Mouse (Mus musculus) liver, embryonic 15.5 days (tissue): ENCODE results near the gene Snta1. TPM values are rescaled to one million over a fixed set of nuclear protein-coding genes. Genes with fewer than 3 reads are reported as not detected.

Source experiments
- ATAC-seq: fragments of 200-750 bp; cut with Nextera tagmentation; 2 replicates; pipeline ENCODE4 v1.8.0; 2017; ENCODE audit warnings: moderate number of reproducible peaks, mild to moderate bottlenecking, moderate library complexity; ENCODE audit not compliant: insufficient read depth
- H3K27ac ChIP-seq: fragments of 300-500 bp; sonication (generic); replicated peaks from 2 replicates; pipeline ENCODE4 v1.5.1; 2015; ENCODE audit warnings: mild to moderate bottlenecking, inconsistent platforms
- H3K27me3 ChIP-seq: fragments of 300-500 bp; sonication (generic); 2 replicates; pipeline ENCODE4 v1.6.1; 2015; ENCODE audit warnings: mild to moderate bottlenecking, inconsistent platforms
- H3K36me3 ChIP-seq: fragments of 300-500 bp; sonication (generic); replicated peaks from 2 replicates; pipeline ENCODE4 v1.6.1; 2015; ENCODE audit warnings: moderate library complexity, mild to moderate bottlenecking, inconsistent platforms
- H3K4me1 ChIP-seq: fragments of 300-500 bp; sonication (generic); replicated peaks from 2 replicates; pipeline ENCODE4 v1.6.1; 2015; ENCODE audit warnings: inconsistent platforms
- H3K4me2 ChIP-seq: fragments of 300-500 bp; sonication (generic); 2 replicates; pipeline ENCODE4 v1.6.1; 2015; ENCODE audit warnings: moderate library complexity, mild to moderate bottlenecking, inconsistent platforms
- H3K4me3 ChIP-seq: fragments of 300-500 bp; sonication (generic); replicated peaks from 2 replicates; pipeline ENCODE4 v1.5.1; 2015; ENCODE audit warnings: mild to moderate bottlenecking, inconsistent platforms
- H3K9ac ChIP-seq: fragments of 300-500 bp; sonication (generic); 2 replicates; pipeline ENCODE4 v1.6.1; 2015; ENCODE audit warnings: moderate library complexity, mild to moderate bottlenecking, inconsistent platforms
- H3K9me3 ChIP-seq: fragments of 300-500 bp; sonication (generic); replicated peaks from 2 replicates; pipeline ENCODE4 v1.6.1; 2016; ENCODE audit warnings: inconsistent platforms
- WGBS: fragments of 180-500 bp; shearing (Covaris S2); methylation state at CpG from one replicate; pipeline ENCODE4 v1.1.7; 2015; ENCODE audit warnings: mixed read lengths; ENCODE audit not compliant: insufficient replicate concordance; 5-methylcytosine and 5-hydroxymethylcytosine counted together
- polyA plus RNA-seq: library from polyadenylated mRNA; unstranded; fragments of >200 nt; fragmentation: Nextera tagmentation; extraction: Ambion mirVana; gene quantifications from 2 replicates; pipeline ENCODE4 v1.2.1, GENCODE M21; 2015

The Snta1 gene
- polyA plus RNA-seq = 2.9 and 3.4 TPM in 2 replicates

DNA sequence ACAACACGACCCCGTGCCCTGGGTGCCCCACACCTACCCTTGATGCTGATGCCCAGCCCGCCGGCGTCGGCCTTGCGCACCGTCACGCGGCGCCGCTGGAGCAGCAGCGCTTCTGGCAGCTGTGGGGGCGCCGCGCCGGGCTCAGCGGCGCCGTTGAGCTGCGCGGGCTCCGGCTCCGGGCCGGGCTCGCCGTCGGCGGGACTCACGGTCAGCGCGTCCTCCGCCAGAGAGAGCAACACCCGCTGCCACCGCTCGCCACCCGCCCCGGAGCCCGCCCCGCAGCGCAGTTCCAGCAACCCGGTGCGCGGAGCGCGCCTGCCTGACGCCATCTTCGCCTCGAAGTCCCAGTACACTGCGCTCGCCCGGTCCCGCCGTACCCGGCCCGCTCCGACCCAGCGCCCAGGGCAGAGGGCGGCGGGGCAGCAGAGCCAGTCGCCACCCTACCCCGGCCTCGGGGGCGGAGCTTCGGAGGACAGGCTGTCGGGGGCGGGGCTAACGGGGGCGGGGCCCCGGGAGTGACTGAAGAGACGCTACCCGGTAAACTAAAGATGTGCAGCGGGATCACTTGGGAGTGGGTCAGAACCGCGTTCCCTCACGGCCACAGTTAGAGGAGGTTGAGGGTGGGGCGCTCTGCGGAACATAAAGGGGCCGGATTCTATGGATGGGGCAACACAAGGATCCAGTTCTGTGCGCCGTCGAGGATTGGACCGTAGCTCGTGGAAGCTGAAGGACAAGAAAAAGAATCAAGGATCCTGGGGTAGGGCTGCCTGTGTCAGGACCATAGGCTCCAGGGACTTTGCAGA, at the start of gene Snta1:
TSS of gene Snta1 (minus strand) at position 457 of the 803 bp plus-strand sequence.
- WGBS = 3% methylated on average over 83 of the region's 84 CpGs
- peak; percentile 88 for ATAC-seq
- Histone ChIP-seq H3K4me3 (peak within 1 kb of the TSS; percentile 67), H3K9ac (peak within 1 kb of the TSS; percentile 57), H3K9me3 (no peaks in the 10 kb centered on the region), H3K4me1 (peaks cover 16% of the 10 kb centered on the region), H3K4me2 (peak within 1 kb of the TSS; percentile 93), H3K27me3 (peaks cover 53% of the 10 kb centered on the region), H3K36me3 (no peaks in the 10 kb centered on the region), H3K27ac (no peak within 1 kb of the TSS)

DNA sequence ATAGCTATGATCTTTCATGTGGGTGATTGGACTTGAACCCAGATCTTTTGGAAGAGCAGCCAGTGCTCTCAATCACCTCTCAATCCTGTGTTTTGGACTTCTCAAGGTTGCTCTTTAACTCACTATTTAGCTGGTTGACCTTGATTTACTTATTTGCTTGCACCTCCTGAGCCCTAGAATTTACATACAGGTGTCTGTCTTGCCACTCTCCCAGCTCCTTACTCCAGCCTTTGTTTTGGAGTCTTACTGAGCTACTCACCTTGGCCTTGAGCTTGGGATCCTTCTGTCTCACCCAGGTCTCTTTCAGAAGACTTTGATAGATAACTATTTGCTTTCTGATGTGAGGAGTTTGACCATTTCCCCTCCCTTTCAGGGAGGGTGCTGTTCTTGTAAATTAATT, 48.7 kb upstream of the Snta1 start:
- no peak overlapping the region for H3K9ac ChIP-seq
- peaks cover 52% of the 10 kb centered on the region for H3K4me1 ChIP-seq
- H3K9me3 ChIP-seq = no peaks in the 10 kb centered on the region
- H3K27me3 ChIP-seq = no peaks in the 10 kb centered on the region
- no peak overlapping the region for H3K27ac ChIP-seq
- no peaks in the 10 kb centered on the region for H3K36me3 ChIP-seq
- ATAC-seq = no peak
- H3K4me3 ChIP-seq = no peak overlapping the region
- no peak overlapping the region for H3K4me2 ChIP-seq

DNA sequence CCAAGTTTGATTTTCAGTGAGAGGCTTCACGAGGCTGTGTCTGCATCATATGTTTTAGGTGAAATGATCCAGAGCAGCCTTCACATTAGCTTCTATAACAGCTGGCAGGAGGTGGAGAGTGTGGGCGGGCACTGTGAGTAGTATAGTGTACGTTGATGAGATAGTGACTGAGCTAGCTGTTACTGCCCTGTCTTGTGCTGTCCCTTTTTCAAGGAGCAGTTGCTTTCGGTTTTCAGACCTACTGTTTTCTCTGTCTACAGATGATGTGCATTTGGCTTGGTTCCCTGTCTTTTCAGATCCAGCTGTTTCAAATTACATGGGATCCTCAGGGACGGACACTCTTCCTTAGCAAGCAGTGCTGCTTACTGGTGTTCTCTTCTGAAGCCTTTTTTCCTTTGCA, 47.9 kb upstream of the Snta1 start:
- 33% methylated on average over 5 of the region's 5 CpGs for WGBS
- Histone ChIP-seq H3K9me3 (no peaks in the 10 kb centered on the region), H3K4me2 (0 out of 2 replicates have a peak overlapping the region, but pooled peaks have one; percentile 23), H3K27ac (no peak overlapping the region), H3K36me3 (no peaks in the 10 kb centered on the region), H3K4me1 (peaks cover 48% of the 10 kb centered on the region), H3K27me3 (no peaks in the 10 kb centered on the region), H3K4me3 (no peak overlapping the region), H3K9ac (0 out of 2 replicates have a peak overlapping the region, but pooled peaks have one; percentile 1)
- no peak for ATAC-seq

DNA sequence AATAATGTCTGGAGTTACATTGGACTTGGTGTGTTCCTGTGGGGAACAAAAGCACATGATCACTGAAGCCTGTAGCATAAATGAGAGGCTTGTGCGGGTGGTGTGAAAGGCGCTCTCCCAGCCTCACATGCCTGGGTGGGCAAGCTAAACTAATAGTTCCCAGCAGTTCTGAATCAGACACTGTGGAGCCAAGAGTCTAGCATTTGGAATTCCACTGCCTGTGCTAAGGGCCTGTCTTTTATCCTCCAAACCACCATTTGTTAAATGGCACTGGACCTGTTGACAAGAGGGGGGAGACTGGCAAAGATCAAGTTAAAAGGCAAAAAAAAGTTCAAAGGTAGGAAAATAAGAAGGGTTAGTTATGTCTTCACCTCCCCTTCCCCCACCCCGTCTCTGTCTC, 46.7 kb upstream of the Snta1 start:
- no peaks in the 10 kb centered on the region for H3K36me3 ChIP-seq
- 75% methylated on average over 3 of the region's 3 CpGs for WGBS
- H3K9me3 ChIP-seq = no peaks in the 10 kb centered on the region
- no peak overlapping the region for H3K9ac ChIP-seq
- H3K27me3 ChIP-seq = no peaks in the 10 kb centered on the region
- no peak for ATAC-seq
- H3K4me2 ChIP-seq = no peak overlapping the region
- peaks cover 41% of the 10 kb centered on the region for H3K4me1 ChIP-seq
- H3K4me3 ChIP-seq = no peak overlapping the region
- 0 out of 2 replicates have a peak overlapping the region, but pooled peaks have one; percentile 11 for H3K27ac ChIP-seq

DNA sequence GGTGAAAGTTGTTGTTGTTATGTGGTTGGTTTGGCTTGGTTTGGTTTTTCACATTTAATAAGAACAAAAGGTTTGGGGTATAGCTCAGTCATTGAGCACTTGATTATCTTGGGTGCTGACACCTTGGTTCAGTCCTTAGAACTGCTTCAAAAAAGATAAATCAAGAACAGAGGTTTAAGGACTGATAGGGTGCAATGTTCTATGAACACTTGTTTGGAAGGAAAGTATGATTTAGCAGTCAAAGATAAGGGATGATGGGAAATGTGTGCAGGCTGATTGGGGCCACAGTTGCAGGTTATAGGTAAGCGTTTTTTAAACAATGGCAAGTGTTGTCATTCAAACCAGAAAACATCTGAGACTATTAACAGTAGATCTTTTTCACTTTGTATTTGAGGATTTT, 46.2 kb upstream of the Snta1 start:
- Histone ChIP-seq H3K9ac (no peak overlapping the region), H3K27ac (no peak overlapping the region), H3K4me1 (peaks cover 40% of the 10 kb centered on the region), H3K4me3 (no peak overlapping the region), H3K9me3 (no peaks in the 10 kb centered on the region), H3K27me3 (no peaks in the 10 kb centered on the region), H3K36me3 (no peaks in the 10 kb centered on the region), H3K4me2 (no peak overlapping the region)
- 30% methylated on average over 1 of the region's 1 CpGs for WGBS
- peak; percentile 70 for ATAC-seq

DNA sequence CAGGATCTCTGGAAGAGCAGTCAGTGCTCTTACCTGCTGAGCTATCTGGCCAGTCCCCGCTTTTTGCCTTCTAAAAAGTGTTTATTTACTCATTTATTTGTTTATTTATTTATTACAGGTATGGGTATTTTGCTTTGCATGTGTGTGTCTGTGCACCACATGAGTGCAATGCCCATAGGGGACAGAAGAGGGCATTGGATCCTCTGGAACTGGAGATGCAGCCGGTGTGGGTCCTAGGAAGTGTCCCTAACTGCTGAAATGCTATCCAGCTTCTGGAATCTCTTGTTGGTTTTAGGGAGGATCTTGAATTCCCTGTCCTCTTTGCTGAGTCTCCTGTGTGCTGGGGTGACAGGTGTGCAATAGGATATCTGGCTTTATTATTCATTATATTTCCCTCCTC, 45.1 kb upstream of the Snta1 start:
- H3K4me1 ChIP-seq = peaks cover 44% of the 10 kb centered on the region
- no peak overlapping the region for H3K9ac ChIP-seq
- H3K27ac ChIP-seq = no peak overlapping the region
- H3K4me2 ChIP-seq = no peak overlapping the region
- no peaks in the 10 kb centered on the region for H3K27me3 ChIP-seq
- H3K4me3 ChIP-seq = no peak overlapping the region
- H3K9me3 ChIP-seq = no peaks in the 10 kb centered on the region
- H3K36me3 ChIP-seq = no peaks in the 10 kb centered on the region; the same call in 1 of the 2 replicates
- 80% methylated on average over 2 of the region's 2 CpGs for WGBS
- no peak for ATAC-seq

DNA sequence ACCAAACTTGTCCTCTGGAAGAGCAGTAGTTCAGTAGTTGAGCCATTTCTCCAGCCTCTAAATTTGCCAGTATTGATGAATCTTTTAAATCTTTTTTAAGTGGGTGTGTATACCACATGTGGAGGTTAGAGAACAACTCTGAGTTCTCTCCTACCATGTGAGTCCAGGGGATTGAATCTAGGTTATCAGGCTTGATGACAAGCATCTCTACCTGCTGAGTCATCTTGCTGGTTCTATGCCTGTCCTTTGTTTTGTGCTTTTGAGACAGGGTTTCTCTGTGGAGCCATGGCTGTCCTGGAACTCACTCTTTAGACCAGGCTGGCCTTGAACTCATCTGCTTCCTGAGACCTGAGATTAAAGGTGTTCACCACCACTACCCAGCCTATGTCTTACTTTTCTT, 40.7 kb upstream of the Snta1 start:
- H3K27ac ChIP-seq = no peak overlapping the region
- no peak overlapping the region for H3K9ac ChIP-seq
- H3K4me3 ChIP-seq = no peak overlapping the region
- H3K9me3 ChIP-seq = no peaks in the 10 kb centered on the region
- H3K36me3 ChIP-seq = no peaks in the 10 kb centered on the region; the same call in 1 of the 2 replicates
- H3K4me1 ChIP-seq = peaks cover 14% of the 10 kb centered on the region
- H3K27me3 ChIP-seq = no peaks in the 10 kb centered on the region
- no peak overlapping the region for H3K4me2 ChIP-seq
- no peak for ATAC-seq

DNA sequence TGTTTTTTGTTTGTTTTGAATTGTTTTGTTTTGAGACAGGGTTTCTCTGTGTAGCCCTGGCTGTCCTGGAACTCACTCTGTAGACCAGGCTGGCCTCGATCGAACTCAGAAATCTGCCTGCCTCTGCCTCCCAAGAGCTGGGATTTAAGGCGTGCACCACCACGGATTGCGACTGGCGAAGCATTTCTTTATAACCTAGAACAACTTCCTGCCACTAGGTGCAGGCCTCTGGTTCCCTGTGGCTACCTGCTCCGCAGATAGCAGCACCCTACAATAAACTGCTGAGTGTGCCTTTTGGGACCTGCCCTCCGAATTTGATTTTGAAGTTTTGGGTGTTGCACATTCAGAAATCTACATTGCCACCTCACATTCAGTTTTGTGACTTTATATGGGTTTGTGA, 39.9 kb upstream of the Snta1 start:
- no peak for ATAC-seq
- Histone ChIP-seq H3K4me3 (no peak overlapping the region), H3K4me2 (no peak overlapping the region), H3K9me3 (no peaks in the 10 kb centered on the region), H3K4me1 (peaks cover 7% of the 10 kb centered on the region), H3K9ac (no peak overlapping the region), H3K27ac (no peak overlapping the region), H3K36me3 (no peaks in the 10 kb centered on the region; the same call in 1 of the 2 replicates), H3K27me3 (no peaks in the 10 kb centered on the region)
- WGBS = 83% methylated on average over 8 of the region's 8 CpGs

DNA sequence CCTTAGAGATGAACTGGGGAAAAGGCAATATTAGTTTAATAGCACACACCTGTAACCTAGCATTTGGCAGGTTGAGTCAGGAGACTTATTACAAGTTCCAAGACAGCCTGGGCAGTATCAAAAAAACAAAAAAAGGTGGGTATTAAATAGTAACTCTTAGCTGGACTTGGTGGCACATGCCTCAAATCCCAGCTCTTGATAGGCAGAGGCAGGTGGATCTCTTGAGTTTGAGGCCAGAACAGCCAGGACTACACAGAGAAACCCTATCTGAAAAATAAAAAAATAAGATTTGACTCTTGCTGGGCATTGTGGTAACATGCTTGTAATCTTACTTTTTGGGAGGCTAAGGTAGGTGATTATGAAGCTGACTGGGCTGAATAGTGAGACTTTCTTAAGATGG, 32.6 kb upstream of the Snta1 start:
- H3K27me3 ChIP-seq = no peaks in the 10 kb centered on the region
- ATAC-seq = no peak
- H3K4me1 ChIP-seq = peaks cover 29% of the 10 kb centered on the region
- no peak overlapping the region for H3K9ac ChIP-seq
- no peak overlapping the region for H3K27ac ChIP-seq
- no peaks in the 10 kb centered on the region for H3K36me3 ChIP-seq
- H3K4me3 ChIP-seq = no peak overlapping the region
- H3K4me2 ChIP-seq = no peak overlapping the region
- H3K9me3 ChIP-seq = no peaks in the 10 kb centered on the region

DNA sequence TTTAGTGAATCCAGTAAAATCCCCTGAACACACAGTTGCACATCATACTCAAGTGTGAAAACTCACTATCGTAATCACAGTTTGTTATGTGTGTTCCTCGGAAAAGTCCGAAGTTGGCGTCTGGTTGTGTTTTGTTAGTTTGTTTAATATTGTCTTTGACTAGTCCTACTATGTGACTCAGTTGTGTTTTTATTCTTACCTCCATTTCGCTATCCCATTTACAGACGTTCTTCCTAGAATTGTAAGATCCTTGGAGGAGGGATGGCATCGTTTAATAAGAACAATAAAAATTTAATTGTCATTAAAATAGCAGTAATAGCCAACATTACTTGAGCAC, 29.3 kb upstream of the Snta1 start:
- WGBS = 13% methylated on average over 7 of the region's 7 CpGs
- ATAC-seq = no peak

DNA sequence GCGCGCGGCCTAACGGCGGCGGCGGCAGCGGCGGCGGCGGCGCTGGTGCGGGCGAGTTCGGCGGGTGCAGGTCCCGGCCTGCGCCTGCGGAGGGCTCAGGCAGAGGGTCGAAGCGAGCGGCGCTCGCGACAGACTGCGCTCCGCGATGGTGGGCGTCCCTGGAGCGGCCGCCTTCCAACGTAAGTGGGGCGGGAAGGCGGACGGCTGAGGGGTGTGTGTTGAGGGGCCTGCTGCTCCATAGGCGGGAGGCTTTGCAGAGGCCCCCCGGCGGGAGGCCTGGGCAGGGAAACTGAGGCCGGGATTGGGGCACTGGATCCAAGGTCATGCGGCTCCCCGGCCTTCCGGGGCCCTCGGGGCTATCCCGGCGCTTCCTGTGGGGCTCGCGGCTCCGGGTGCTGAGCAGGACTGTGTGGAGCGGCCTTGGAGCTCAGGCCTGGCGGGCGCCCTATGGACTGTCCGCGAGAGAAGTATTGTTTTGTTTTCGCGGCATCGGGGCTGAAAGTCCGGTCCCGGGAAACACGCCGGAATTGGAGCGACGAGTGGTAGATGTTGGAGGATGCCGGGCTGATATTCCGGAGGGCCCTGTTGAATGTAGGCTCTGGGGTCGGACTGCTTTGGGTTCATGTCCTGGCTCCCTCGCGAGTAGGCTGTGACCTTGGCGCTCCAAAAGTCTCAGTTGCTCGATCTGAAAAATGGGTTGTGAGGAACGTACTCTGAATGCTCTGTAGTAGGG, 28.7 kb upstream of the Snta1 start, which contains the start of gene Cbfa2t2:
TSS of gene Cbfa2t2 (plus strand) at position 24 of the 733 bp plus-strand sequence.
- ATAC-seq = peak; percentile 57
- WGBS = under 1% methylated on average over 66 of the region's 70 CpGs
- Histone ChIP-seq H3K4me1 (peaks cover 38% of the 10 kb centered on the region), H3K9ac (peak within 1 kb of the TSS; percentile 93), H3K4me2 (peak within 1 kb of the TSS; percentile 82), H3K4me3 (peak within 1 kb of the TSS; percentile 81), H3K36me3 (no peaks in the 10 kb centered on the region), H3K9me3 (no peaks in the 10 kb centered on the region), H3K27ac (peak within 1 kb of the TSS; percentile 83), H3K27me3 (no peaks in the 10 kb centered on the region)

More for the DNA sequence above, 29.3 kb upstream of the Snta1 start:
- H3K4me3 ChIP-seq = peak overlapping the region; percentile 81
- H3K36me3 ChIP-seq = no peaks in the 10 kb centered on the region
- H3K9ac ChIP-seq = peak overlapping the region; percentile 93
- no peaks in the 10 kb centered on the region for H3K9me3 ChIP-seq
- H3K4me1 ChIP-seq = peaks cover 34% of the 10 kb centered on the region
- peak overlapping the region; percentile 82 for H3K4me2 ChIP-seq
- H3K27me3 ChIP-seq = no peaks in the 10 kb centered on the region
- peak overlapping the region; percentile 83 for H3K27ac ChIP-seq
